In the genomic region with DNA sequence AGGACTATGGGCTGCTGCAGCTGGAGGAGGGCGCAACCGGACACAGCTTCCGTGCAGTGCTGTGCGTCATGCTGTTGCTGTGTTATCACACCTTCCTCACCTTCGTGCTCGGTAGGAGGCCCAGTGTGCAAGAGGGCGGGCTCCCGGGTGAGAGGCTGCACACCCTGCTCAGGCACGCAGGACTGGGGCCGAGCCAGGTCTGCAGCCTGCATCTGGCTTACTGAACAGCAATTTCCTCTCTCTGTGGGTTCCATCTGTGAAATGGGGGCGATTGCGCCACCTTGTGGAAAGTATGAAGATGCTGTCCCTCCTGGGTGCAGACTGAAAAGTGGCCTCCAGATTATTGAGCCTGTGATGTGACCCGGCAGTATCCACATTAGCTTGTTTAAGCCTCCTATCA, we compare ENCODE assay signal across 8 mouse cellular contexts. TPM values are rescaled to one million over a fixed set of nuclear protein-coding genes. Genes with fewer than 3 reads are reported as not detected.
DNase-seq lines count a peak whose midpoint lies in the region; ATAC-seq and TF ChIP-seq lines count a peak whose summit lies in the region.

No protein-coding gene starts in this region.

- H3K27ac ChIP-seq in forebrain, embryonic 11.5 days (ENCODE audit: low read depth, low read length), result no peak overlapping the region
- no peak overlapping the region for H3K27ac ChIP-seq in hindbrain, embryonic 10.5 days
- H3K27ac ChIP-seq in stomach, embryonic 16.5 days (ENCODE audit: low read length), result no peak overlapping the region

- 0 out of 2 replicates have a peak, but pooled peaks have one; percentile 49 for ATAC-seq in forebrain, embryonic 11.5 days (replicated peaks; ENCODE audit: low FRiP score)
- ATAC-seq in stomach, embryonic 16.5 days (ENCODE audit: insufficient read depth, low FRiP score), result peak; percentile 87

- no peaks in the 10 kb centered on the region for H3K27me3 ChIP-seq in forebrain, embryonic 11.5 days (ENCODE audit: control insufficient read depth, insufficient read depth, low read length)
- no peaks in the 10 kb centered on the region for H3K27me3 ChIP-seq in hindbrain, embryonic 10.5 days (ENCODE audit: insufficient read depth, poor library complexity, severe bottlenecking)
- H3K27me3 ChIP-seq in stomach, embryonic 16.5 days (ENCODE audit: control insufficient read depth, insufficient read depth, low read length), result no peaks in the 10 kb centered on the region

- intact Hi-C loops in left cerebral cortex, postnatal 4 days (cut with DNase I), result no loop called here

- no peak overlapping the region for H3K9ac ChIP-seq in forebrain, embryonic 11.5 days (ENCODE audit: low read length)
- no peak overlapping the region for H3K9ac ChIP-seq in stomach, embryonic 16.5 days (ENCODE audit: low read length)

- no peak overlapping the region for H3K4me2 ChIP-seq in forebrain, embryonic 11.5 days (ENCODE audit: low read depth, low read length, severe bottlenecking)
- no peak overlapping the region for H3K4me2 ChIP-seq in stomach, embryonic 16.5 days (ENCODE audit: low read depth, low read length)

- peaks cover 4% of the 10 kb centered on the region; the same call in 1 of the 2 replicates for H3K4me1 ChIP-seq in forebrain, embryonic 11.5 days (replicated peaks; ENCODE audit: control insufficient read depth, insufficient read depth, low read length)
- H3K4me1 ChIP-seq in hindbrain, embryonic 10.5 days (replicated peaks), result peaks cover 24% of the 10 kb centered on the region
- no peaks in the 10 kb centered on the region for H3K4me1 ChIP-seq in stomach, embryonic 16.5 days (ENCODE audit: control insufficient read depth, insufficient read depth, low read length)

- H3K4me3 ChIP-seq in forebrain, embryonic 11.5 days (ENCODE audit: low read depth, low read length), result no peak overlapping the region
- H3K4me3 ChIP-seq in hindbrain, embryonic 10.5 days, result no peak overlapping the region
- no peak overlapping the region for H3K4me3 ChIP-seq in stomach, embryonic 16.5 days (replicated peaks; ENCODE audit: low read length)

- peak; percentile 33 for DNase-seq in layer of hippocampus, adult 9-11 months
- DNase-seq in layer of hippocampus, postnatal 14 days (ENCODE audit: low spot score in 2 of 2), result no peak
- peak; percentile 65 for DNase-seq in brain, embryonic 14.5 days (ENCODE audit: low read depth)
- peak; percentile 67 for DNase-seq in forebrain, embryonic 11.5 days (ENCODE audit: low spot score)
- DNase-seq in hindbrain, embryonic 10.5 days (ENCODE audit: low spot score), result peak; percentile 43
- peak; percentile 54 for DNase-seq in left cerebral cortex, postnatal 4 days
- peak; percentile 31 for DNase-seq in mesoderm, embryonic 11.5 days (ENCODE audit: low read depth, low spot score)

- peak; percentile 44; the same call in 1 of the 2 replicates for TF ChIP-seq CTCF in brain, embryonic 14.5 days (IDR thresholded peaks at IDR 0.05; ENCODE audit: borderline replicate concordance, extremely low read depth, insufficient read depth, insufficient read length)

- TF ChIP-seq POLR2A in brain, embryonic 14.5 days (IDR thresholded peaks at IDR 0.05; ENCODE audit: borderline replicate concordance, extremely low read depth, insufficient read depth, insufficient read length, poor library complexity, severe bottlenecking), result no peak

- no peaks in the 10 kb centered on the region for H3K36me3 ChIP-seq in forebrain, embryonic 11.5 days (ENCODE audit: control insufficient read depth, insufficient read depth, low read length)
- H3K36me3 ChIP-seq in hindbrain, embryonic 10.5 days, result no peaks in the 10 kb centered on the region
- no peaks in the 10 kb centered on the region for H3K36me3 ChIP-seq in stomach, embryonic 16.5 days (ENCODE audit: control insufficient read depth, insufficient read depth, low read length)

- 54% methylated on average over 13 of the region's 13 CpGs for WGBS in forebrain, embryonic 11.5 days
- WGBS in hindbrain, embryonic 10.5 days, result 59% methylated on average over 13 of the region's 13 CpGs
- WGBS in stomach, embryonic 16.5 days, result 49% methylated on average over 13 of the region's 13 CpGs

- H3K9me3 ChIP-seq in forebrain, embryonic 11.5 days (ENCODE audit: control insufficient read depth, low read length), result no peaks in the 10 kb centered on the region
- H3K9me3 ChIP-seq in hindbrain, embryonic 10.5 days, result no peaks in the 10 kb centered on the region
- H3K9me3 ChIP-seq in stomach, embryonic 16.5 days (replicated peaks; ENCODE audit: control insufficient read depth, low read length), result no peaks in the 10 kb centered on the region

RNA-seq across cellular contexts. Expression of a gene that starts 24.4 kb away (rescaled TPM):
- total RNA-seq in layer of hippocampus, postnatal 14 days (2021), result 1 to 10 TPM; 1.4 to 2.4 TPM
- 1.2 and 1.4 TPM in 2 replicates for polyA plus RNA-seq in brain, embryonic 14.5 days (2012; rRNA removed)
- polyA plus RNA-seq in forebrain, embryonic 11.5 days (2014; fragmentation: Nextera tagmentation; extraction: Ambion mirVana), result 3.8 and 4.4 TPM in 2 replicates
- 2.5 and 2.8 TPM in 2 replicates for polyA plus RNA-seq in hindbrain, embryonic 10.5 days (2016; fragmentation: Nextera tagmentation; extraction: Ambion mirVana)
- 1 to 10 TPM; 1.4 to 1.6 TPM for total RNA-seq in left cerebral cortex, postnatal 4 days (2021)
- 21.2 and 25.6 TPM in 2 replicates for polyA plus RNA-seq in stomach, embryonic 16.5 days (2015; fragmentation: Nextera tagmentation; extraction: Ambion mirVana)

RNA-seq across cellular contexts. Expression of a gene that starts 53.7 kb away (rescaled TPM):
- 100 to 1,000 TPM; 171 to 186 TPM for total RNA-seq in layer of hippocampus, postnatal 14 days (2021)
- 67.6 and 77.3 TPM in 2 replicates for polyA plus RNA-seq in brain, embryonic 14.5 days (2012; rRNA removed)
- 45.1 and 49.4 TPM in 2 replicates for polyA plus RNA-seq in forebrain, embryonic 11.5 days (2014; fragmentation: Nextera tagmentation; extraction: Ambion mirVana)
- 23.4 and 30.3 TPM in 2 replicates for polyA plus RNA-seq in hindbrain, embryonic 10.5 days (2016; fragmentation: Nextera tagmentation; extraction: Ambion mirVana)
- 100 to 1,000 TPM; 136 to 141 TPM for total RNA-seq in left cerebral cortex, postnatal 4 days (2021)
- 23.4 and 23.6 TPM in 2 replicates for polyA plus RNA-seq in stomach, embryonic 16.5 days (2015; fragmentation: Nextera tagmentation; extraction: Ambion mirVana)

Comparison
In these comparisons a context has a peak if more than half of its experiments do, and no peak if none do; other contexts are left out.
1. DNase-seq: peak in layer of hippocampus, adult 9-11 months (single experiment), brain, embryonic 14.5 days (single experiment), forebrain, embryonic 11.5 days (single experiment), hindbrain, embryonic 10.5 days (single experiment), left cerebral cortex, postnatal 4 days (single experiment) and mesoderm, embryonic 11.5 days (single experiment); none in layer of hippocampus, postnatal 14 days (0 of 2).